Mouse (Mus musculus): Measurements from ENCODE around the gene Zyg11b.

The Zyg11b gene

DNA sequence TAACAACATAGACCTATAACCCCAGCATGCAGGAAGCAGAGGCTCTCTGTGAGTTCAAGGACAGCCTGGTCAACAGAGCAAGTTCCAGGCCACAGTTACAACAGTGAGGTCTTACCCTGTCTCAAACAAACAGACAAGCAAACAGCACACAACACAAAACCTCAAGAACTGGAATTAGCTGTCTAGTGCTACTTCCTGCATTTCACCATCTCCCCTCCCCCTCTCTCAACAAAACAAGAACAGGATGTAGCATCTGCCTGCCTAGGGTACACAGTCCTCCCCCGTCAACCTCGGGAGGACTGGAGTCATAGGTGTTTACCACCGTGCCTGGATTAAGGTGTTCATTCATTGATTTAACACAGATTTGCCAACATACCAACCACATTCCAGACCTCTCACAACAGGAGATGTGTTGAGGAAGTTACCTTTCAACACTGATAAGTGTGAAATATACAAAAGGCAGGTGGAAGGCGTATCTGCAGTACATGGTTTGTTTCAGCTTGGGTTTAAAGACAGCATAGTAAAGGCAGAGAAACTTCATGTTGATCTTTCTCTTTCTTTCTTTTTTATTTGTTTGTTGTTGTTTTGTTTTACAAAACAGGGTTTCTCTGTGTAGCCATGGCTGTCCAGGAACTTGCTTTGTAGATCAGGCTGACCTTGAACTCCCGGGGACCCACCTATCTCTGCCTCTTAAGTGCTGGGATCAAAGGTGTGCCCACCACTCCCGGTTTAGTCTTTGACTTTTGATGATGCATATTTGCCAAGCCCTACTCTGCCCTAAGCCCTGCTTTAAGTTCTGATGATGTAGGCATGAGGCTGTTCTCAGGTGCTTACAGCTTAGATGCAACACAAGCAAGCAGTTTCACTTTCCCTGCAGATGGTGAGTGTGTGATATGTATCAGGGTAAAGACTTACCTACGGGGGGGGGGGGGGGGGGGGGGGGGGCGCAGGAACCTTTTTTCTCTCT is 18.0 kb upstream of the Zyg11b start:
- in situ Hi-C loops (cut with MboI, MseI) = no loop called here

DNA sequence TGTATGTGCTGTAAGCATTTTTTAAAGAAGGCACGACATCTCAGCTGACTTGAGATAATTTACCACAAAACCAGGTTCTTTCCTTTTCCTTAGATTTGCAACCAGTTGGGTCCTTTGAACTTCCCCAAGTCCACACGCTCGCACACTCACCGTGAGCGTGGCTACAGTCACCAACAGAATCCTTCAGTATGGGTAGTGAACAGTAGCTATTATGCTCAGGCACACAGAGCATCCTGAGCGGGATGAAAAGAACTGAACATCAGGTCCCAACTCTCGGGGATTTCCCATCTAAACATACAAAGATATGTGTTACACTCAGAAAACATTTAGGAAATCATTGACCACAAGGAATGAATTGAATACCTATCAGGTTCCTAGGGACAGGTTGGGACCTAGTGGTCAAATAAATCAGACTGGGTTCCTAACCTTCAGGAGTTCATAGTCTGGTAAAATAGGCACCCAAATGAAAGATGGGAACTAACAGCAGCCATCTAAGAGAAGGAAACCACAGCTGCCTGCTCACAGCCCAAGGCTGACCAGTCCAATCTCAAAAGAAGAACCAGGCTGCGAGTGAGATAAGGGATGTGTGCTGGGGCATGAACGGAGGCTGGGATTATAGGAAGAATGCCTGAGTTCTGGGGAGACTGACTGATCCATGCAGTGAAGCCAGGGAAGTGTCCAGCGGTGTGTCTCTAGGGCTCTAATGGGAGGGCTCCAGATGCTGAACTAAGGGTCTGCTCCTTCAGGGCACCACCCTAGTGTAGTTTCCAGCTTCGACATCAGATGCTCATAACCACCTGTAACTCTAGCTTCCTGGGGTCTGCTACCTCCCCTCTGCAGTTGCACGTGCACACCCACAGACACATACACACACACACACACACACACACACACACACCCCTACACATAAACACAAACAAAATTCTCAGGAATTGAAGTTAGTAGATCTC is 17.0 kb upstream of the Zyg11b start:
- in situ Hi-C loops (cut with MboI, MseI) = no loop called here

DNA sequence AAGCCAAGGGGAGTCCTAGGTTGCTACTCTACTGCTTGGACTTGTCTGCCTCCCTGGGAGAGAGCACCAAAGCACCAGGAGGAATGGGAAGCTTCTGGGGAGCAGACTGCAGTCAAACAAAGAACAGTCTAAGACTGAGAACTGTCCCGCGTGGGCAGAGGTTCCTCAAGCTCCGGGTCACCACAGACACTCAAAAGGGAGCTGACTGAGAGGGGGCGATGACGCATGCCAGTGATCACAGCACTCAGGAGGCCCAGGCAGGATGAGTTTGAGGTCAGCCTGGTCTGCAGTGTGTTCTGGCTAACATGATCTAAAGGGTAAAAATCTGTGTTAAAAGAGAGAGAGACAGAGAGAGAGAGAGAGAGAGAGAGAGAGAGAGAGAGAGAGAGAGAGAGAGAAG is 13.1 kb upstream of the Zyg11b start:
- in situ Hi-C loops (cut with MboI, MseI) = no loop called here

DNA sequence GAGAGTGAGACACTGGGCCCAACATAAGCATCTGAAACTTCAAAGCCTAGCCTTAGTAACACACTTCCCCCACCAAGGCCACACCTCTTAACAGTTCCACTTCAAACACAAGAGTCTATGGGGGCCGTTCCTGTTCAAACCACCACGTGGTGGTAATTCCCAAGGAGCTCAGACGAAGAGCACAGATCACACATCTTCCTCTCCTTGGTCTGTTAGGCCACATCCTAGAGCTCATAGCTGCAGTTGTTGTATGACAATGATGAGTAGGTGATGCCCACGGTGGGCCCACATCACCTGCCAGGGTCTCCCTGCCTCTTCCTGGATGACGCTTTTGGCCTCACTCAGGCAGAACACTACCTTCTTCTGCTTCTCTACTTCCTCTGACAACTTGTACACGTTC is 9.8 kb upstream of the Zyg11b start:
- in situ Hi-C loops (cut with MboI, MseI) = no loop called here

DNA sequence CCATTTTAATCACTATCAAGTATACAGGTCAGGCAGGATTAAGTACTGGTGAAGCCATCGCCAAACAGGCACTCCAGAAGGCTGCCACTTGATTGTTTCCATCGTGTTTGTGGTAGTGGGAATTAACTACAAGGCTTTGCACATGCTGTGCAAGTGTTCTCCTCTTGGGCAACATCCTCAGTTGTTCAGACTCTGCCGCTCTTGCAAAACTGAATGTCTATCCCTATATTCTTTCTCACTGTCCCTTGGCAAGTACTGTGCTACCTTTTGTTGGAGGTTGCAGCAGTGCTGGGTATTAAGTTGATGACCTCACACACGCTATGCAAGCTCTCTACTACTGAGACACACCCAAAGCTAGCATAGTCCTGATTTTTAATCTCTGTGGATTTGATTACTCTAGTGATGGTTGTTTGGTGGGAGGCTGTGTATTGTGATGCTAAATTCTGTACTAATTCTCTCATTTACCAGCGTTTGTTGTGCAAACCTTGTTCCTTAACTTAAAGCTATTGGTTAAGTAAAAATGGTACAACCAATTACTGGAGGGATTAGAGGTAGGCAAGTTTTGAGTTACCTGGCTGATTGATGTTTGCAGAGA is 1.5 kb upstream of the Zyg11b start:
- in situ Hi-C loops (cut with MboI, MseI) = no loop called here

DNA sequence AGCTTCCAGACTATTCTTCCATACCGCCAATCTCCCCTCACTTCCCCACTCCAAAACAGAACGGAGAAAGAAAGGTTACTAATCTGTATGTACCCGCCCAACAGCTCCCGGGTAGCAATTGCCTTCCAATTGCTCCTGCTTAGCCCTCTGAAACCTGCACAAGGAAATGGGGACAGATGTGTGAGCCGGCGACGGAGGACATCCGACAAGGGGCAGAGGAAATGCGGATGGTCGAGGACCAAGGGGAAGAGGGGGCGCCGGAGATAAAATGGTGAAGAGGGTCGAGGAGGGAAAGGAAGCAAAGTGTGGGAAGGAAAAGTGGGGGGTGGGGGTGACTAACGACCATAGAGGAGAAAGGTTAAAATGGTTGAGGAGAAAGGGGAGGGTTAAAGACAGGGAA is 630 bp downstream of the Zyg11b start:
- in situ Hi-C loops (cut with MboI, MseI) = no loop called here

DNA sequence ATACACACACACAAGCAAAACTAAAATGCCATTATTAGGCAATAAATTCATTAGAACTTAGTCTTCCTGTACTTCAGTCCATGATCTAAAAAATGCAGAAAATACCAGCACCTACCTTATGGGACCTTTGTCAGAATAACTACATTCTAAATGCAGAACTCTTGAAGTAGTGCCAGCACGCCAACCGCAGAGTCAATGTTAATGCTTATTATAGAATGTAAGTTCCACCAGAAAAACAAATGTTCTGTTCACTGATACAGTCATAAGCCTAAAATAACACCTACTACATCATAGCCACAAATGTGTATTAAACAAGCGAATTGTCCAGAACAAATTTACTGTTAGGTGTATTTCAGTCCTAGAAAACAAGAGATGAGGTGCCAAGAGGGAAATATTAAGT is 23.9 kb downstream of the Zyg11b start:
- in situ Hi-C loops (cut with MboI, MseI) = no loop called here

DNA sequence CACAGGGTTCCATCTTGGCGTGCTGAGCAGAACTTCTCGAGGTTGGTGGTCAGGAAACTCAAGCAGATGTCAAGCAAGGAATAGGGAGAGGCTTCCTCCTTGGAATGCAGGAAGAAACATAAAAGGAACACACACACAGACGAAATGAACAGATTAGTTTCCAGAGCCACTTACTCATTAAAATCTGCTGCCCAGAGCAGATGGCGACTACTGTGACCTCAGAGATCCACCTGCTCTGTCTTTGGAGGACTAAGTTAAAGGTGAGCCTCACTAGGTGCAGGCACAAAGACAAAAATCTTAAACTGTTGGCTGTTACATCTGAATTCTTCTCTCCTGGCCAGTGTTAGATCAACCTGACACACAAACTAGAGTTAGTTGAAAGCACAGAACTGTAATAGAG is 28.6 kb downstream of the Zyg11b start:
- in situ Hi-C loops (cut with MboI, MseI) = no loop called here

DNA sequence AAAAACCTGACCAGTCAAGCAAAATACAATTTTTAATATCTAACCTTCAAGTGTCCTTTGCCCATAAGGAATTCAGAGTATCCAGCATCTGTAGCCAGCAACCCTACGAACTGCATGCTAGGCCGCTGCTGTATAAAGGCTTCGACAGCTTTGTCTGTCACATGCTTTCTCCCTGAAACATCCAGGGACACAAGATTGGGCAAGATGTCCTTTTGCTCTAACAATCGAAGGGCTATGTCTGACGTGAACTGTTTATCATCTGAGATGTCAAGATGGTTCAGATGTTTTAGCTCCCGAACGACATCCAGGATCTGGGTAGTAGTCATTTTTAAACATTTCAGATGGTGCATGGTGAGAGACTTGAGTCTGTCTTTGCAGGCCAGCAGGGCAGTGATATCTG is 35.1 kb downstream of the Zyg11b start:
- in situ Hi-C loops (cut with MboI, MseI) = no loop called here

DNA sequence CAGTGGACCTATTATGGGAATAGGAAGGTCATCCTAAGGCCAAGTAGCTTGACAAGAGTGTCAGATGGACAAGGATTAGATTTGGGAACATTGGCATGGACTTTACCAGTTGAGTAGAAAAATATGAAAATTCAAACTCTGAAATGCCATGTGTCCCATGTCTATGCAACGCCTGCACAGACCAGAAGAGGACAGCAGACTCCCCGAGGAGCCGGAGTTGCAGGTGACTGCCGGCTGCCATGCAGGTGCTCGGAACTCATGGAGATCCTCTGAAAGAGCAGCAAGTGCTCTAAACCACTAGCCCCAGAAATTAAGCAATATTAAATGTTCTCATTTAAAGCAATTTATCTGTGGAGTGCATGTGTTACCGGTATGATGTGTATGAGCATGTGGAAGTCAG is 47.6 kb downstream of the Zyg11b start:
- in situ Hi-C loops (cut with MboI, MseI) = loop anchor here (5.0 kb wide), 1 partner anchor 74 kb away; the partner anchor contains the start of gene Coa7

DNA sequence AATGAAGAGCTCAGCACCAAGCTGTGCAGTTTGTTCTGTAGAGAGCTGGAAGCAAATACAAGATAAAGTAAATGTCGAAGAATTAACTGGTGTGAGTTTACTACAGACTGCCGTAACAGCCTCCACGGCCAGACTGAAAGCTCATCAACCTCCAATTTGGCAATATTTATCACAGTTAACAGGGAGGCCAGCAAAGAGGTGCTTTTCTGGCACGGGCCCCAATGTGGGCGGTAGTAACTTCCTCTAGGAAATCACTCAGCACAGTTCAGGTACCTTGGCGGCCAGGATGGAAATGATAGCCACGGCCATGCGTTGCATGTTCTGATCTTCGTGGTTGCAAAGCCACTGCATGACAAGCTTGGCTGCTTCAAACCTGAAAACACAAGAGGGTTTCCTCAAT is 50.4 kb downstream of the Zyg11b start:
- in situ Hi-C loops (cut with MboI, MseI) = loop anchor here (5.0 kb wide), 1 partner anchor 77 kb away; the partner anchor contains the start of gene Coa7

DNA sequence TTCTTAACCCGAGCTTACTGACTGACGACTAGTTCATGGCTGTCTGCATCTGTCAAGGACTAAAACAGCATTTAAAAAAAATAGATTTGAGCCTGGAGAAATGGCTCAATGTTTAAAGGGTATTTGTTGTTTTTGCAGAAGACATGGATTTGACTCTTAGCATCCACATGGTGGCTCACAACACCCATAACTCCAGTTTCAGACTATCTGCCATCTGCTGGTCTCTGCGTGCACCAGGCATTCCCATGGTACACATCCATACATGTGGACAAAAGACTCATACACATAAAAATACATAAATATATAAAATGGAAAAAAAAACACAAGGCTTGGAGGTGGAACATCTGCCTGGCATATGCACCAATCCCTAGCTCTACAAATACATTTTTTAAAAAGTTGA is 51.6 kb downstream of the Zyg11b start:
- in situ Hi-C loops (cut with MboI, MseI) = no loop called here

DNA sequence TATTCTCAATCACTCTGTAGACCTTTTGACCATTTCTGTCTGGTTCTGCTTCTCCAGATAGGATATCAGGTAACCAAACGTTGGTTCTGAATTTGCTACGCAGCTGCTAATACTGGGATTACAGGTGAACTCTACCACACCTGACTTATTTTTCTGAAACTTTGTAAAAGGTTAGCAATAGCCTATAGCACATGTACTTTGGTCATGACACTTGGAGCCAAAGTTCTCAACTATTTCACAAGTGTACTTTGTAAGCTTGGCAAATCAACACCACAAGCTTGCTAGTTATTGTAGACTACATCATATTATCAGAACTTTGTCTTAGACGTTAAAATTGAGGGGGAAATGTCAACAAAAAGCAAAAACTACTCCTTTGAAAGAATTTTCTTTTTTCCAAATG is 67.2 kb downstream of the Zyg11b start:
- in situ Hi-C loops (cut with MboI, MseI) = no loop called here

DNA sequence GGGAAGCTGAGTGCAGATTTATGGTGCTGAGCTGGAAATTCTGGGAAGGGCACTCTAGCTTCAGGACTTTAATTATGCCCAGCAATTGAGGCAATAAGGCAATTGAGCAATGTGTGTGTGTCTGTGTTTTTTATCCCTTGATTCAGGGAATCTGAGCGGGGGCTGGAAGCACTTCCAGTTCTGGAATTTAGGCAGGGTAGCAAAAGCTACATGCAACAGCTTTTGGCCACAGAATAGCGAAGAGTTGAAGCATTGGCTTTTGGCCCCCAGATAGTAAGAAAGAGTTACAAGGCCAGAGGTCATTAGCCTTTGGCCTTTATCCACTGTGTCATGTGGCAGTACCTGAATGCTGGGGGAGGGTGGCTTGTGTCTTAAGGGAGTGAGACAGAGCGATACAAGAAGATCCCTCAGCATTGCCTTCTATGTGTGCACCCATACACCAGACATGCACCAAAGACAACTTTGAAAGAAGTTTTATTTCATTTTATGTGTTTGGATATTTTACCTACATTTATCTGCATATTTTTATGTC is 75.5 kb downstream of the Zyg11b start:
- in situ Hi-C loops (cut with MboI, MseI) = no loop called here

DNA sequence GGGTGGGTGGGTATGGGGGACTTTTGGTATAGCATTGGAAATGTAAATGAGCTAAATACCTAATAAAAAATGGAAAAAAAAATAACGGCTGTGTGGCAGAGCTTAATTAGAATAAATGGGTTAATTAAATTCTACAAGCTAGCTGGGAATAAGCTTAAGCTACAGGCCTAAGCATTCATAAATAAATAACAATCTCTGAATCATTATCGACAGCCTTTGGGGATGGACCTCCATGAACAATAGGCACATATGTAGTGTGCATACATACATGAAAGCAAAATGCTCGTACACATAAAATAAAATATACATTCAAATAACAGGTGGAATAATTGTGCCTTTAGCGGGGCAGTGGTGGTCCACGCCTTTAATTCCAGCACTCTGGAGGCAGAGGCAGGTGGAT is 78.4 kb downstream of the Zyg11b start:
- in situ Hi-C loops (cut with MboI, MseI) = no loop called here

DNA sequence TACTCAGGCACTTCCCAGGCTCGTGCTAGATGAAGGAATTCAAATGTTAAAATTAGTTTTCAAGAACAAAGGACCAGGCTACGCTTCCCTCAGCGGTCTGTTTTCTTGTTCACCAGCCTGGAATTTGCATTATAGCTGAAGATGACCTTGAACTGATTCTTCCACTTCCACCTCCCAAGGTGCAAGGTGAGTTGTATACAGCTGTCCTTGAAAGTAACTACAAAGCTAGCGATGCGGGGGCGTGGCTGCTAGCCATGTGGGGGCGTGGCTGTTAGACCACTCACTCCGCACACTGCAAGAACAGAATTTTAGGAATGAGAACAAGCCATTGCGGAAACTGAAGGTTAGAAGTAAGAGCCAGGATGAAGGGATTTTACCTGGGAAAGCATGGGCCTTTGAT is 81.9 kb downstream of the Zyg11b start:
- in situ Hi-C loops (cut with MboI, MseI) = no loop called here

DNA sequence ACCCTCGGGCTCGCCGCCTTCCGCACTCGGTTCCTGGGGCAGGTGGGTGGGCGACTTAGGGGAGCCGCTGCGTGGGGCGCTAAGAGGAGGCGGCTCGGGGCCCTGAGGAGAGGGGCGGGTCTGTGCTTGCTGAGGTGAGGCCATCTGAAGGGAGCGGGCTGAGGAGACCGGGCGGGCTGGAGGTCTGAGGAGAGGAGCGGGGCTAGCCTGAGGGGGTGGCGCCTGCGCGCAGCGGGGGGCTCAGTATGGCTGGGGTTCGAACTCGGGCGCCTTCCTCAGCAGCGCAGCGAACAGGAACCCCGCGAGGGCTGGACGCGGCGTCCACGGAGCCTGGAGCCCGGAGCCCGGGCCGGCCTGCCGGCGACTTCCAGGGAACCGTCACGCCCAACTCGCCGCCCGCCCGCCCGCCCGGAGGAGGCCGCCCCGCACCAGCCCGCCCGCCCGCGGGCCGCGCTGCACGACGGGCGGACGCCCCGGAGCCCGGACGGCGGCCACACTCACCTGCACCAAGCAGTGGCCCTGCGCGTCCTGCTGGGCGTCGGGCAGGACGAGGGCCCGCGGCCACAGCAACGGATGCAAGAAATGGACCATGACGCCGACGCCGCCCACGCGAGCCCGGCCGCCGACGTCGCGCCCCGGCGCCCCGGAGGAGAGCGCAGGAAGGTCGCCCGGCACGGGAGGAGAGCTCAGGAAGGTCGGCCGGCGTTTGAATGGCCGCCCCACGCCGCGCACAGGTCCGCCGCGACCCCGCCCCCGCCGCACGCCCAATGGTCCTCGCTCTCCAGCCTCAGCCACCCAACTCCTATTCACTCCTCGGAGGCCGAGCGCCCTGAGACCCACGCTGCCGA is 83.3 kb downstream of the Zyg11b start, which contains the start of gene Zyg11a:
Gene Zyg11a, minus strand, starts transcription at position 717 of the 848 bp plus-strand sequence.
- in situ Hi-C loops (cut with MboI, MseI) = no loop called here

DNA sequence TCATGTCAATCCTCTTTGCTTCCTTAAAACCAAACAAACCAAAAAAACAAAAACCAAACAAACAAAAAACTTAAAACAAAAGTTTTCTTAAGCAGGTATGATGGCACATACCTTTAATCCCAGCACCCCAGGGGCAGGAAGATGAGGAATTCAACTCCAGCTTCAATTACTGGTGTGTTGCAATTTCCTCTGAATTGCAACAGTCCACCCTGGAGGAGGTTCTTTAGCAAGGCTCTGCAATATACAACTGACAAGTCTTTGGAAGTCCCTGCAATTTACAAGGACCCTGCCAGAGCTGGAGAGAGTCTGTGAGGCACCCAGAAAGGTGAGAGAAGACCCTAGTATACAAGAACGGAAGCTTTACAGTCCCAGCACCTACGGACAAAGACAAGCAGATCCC is 87.9 kb downstream of the Zyg11b start:
- in situ Hi-C loops (cut with MboI, MseI) = no loop called here

DNA sequence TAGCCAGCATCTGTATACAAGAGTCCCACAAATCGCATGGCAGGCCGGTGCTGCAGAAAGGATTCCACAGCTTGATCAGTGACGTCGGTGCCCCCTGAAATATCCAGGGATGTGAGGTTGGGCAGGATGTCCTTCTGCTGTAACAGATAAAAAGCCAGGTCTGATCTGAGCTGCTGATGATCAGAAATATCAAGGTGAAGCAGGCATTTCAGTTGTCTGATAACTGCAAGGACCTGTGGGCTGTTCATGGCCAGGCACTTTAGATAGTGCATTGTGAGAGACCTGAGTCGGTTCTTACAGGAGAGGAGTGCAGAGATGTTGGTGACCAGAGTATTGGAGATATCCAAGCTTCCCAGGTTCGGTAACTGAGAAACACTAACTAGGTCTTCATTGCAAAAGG is 96.3 kb downstream of the Zyg11b start:
- in situ Hi-C loops (cut with MboI, MseI) = no loop called here

DNA sequence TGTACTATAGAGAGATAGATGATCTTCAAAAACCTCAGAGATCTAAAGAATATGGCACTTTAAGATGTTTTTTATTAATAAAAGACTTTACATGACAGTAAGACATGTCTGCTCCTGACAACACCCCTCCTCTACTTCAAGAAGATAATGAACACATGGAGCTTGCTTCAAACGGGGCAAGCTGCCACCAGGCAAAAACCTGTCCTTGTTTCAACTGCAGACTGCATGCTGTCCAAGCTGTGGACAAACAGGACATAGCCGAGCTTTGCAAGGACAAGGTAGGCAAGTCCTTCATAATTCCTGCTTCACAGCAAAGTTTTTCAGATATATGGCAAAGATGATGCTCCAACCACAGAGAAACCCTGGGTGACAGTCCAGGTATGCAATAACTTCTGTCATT is 101.7 kb downstream of the Zyg11b start:
- in situ Hi-C loops (cut with MboI, MseI) = no loop called here

Data from regulatory T cell (primary cell).